Mouse (Mus musculus): ENCODE measurements at regions not wholly inside any gene's neighbourhood (a gene's known extent, or its start where the extent isn't known, plus 50 kb on each side); places are given as distances from the start of the nearest gene placed in this dataset.

DNA sequence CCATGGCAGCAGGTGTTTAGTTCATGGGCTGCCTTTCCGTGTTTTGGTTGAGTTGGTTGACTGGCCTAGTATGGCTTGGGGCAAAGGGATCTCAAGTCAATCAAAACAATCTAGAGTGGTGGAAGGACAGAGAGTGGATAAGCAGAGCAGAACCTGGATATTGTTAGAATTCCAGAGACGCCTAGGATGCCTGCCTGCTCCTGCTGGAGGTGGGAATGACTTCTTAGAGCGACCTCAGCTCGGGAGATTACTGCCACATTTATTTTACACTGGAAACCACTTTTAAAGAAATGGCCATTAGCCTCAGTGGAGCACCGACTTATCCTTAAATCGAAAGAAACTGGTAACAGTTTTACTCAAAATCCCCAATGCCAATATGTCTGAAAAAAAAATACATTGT, 83.1 kb downstream of the Rnd3 start:
- in situ Hi-C loops (cut with MboI; ENCODE audit: low sequenced_read_pairs in 2 of 2, unreplicated experiment in 2 of 2) = no loop called here
- H3K27ac ChIP-seq (ENCODE audit: insufficient read depth, low read depth, low read length, poor library complexity, severe bottlenecking) = no peak overlapping the region
- H3K4me3 ChIP-seq (ENCODE audit: insufficient read depth in 1 of 2, low read depth in 1 of 2, low read length in 2 of 2, poor library complexity in 1 of 2, severe bottlenecking in 1 of 2) = no peak overlapping the region
- TF ChIP-seq ZC3H11A (IDR thresholded peaks at IDR 0.05; ENCODE audit: borderline replicate concordance, low read depth, low read length) (no peak), CHD2 (IDR thresholded peaks at IDR 0.05; ENCODE audit: low read depth, low read length) (no peak), HCFC1 (IDR thresholded peaks at IDR 0.05; ENCODE audit: borderline replicate concordance, insufficient read depth, low read length) (no peak), MAFK (IDR thresholded peaks at IDR 0.05; ENCODE audit: insufficient read depth, low read depth, low read length) (no peak), ZNF384 (IDR thresholded peaks at IDR 0.05; ENCODE audit: low read depth, low read length) (no peak)
- no peaks in the 10 kb centered on the region for H3K9me3 ChIP-seq (ENCODE audit: control insufficient read depth, insufficient read depth, low read depth, low read length)
- H3K9ac ChIP-seq (ENCODE audit: insufficient read depth, low read depth, low read length, poor library complexity, severe bottlenecking) = no peak overlapping the region
- H3K4me1 ChIP-seq (ENCODE audit: control insufficient read depth in 2 of 2, insufficient read depth in 2 of 2, low read length in 2 of 2, poor library complexity in 1 of 2) = 0 out of 4 replicates have a peak, but pooled peaks cover 0 to 1% of the 10 kb centered on the region in 2 experiments
- no peaks in the 10 kb centered on the region for H3K36me3 ChIP-seq (ENCODE audit: control insufficient read depth, insufficient read depth, low read length, poor library complexity, severe bottlenecking)
- DNase-seq (ENCODE audit: low read depth, low spot score) = no peak

DNA sequence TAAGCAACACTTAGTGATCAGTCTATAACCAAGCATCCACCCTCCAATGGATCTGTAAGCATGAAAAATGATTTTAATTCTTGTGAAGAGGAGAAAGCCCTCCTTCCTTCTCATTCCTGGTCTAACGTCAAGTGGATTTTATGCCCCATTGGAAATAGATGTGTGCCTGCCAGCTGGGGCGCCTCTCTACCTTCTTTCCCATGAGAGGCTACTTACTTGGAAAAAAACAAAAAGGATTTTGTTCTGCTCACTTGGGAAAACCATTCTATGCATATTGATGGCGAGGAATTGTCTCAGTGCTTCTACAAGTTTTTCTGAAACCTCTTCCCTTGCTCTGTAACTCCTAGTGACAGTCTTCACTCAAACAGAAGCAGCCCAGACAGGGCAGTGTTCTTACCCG, 84.1 kb downstream of the Rnd3 start:
- no peak for TF ChIP-seq CHD2 (IDR thresholded peaks at IDR 0.05; ENCODE audit: low read depth, low read length)
- TF ChIP-seq ZNF384 (IDR thresholded peaks at IDR 0.05; ENCODE audit: low read depth, low read length) = no peak
- no peak for TF ChIP-seq HCFC1 (IDR thresholded peaks at IDR 0.05; ENCODE audit: borderline replicate concordance, insufficient read depth, low read length)
- no peak for TF ChIP-seq ZC3H11A (IDR thresholded peaks at IDR 0.05; ENCODE audit: borderline replicate concordance, low read depth, low read length)
- TF ChIP-seq MAFK (IDR thresholded peaks at IDR 0.05; ENCODE audit: insufficient read depth, low read depth, low read length) = no peak
- no peak overlapping the region for H3K27ac ChIP-seq (ENCODE audit: insufficient read depth, low read depth, low read length, poor library complexity, severe bottlenecking)
- in situ Hi-C loops (cut with MboI; ENCODE audit: low sequenced_read_pairs in 2 of 2, unreplicated experiment in 2 of 2) = no loop called here

GRCm38 (mm10) chr2:51062049-51062448, 86.9 kb downstream of the Rnd3 start:
- no peaks in the 10 kb centered on the region for H3K9me3 ChIP-seq (ENCODE audit: control insufficient read depth, insufficient read depth, low read depth, low read length)
- H3K4me1 ChIP-seq (ENCODE audit: control insufficient read depth in 2 of 2, insufficient read depth in 2 of 2, low read length in 2 of 2, poor library complexity in 1 of 2) = 0 out of 4 replicates have a peak, but pooled peaks cover 0 to 1% of the 10 kb centered on the region in 2 experiments
- H3K27ac ChIP-seq (ENCODE audit: insufficient read depth, low read depth, low read length, poor library complexity, severe bottlenecking) = no peak overlapping the region

More for the DNA sequence above, 84.1 kb downstream of the Rnd3 start:
- no peak for DNase-seq (ENCODE audit: low read depth, low spot score)
- no peaks in the 10 kb centered on the region for H3K9me3 ChIP-seq (ENCODE audit: control insufficient read depth, insufficient read depth, low read depth, low read length)
- no peak overlapping the region for H3K9ac ChIP-seq (ENCODE audit: insufficient read depth, low read depth, low read length, poor library complexity, severe bottlenecking)
- no peak overlapping the region for H3K4me3 ChIP-seq (ENCODE audit: insufficient read depth in 1 of 2, low read depth in 1 of 2, low read length in 2 of 2, poor library complexity in 1 of 2, severe bottlenecking in 1 of 2)
- H3K36me3 ChIP-seq (ENCODE audit: control insufficient read depth, insufficient read depth, low read length, poor library complexity, severe bottlenecking) = no peaks in the 10 kb centered on the region
- 0 out of 4 replicates have a peak, but pooled peaks cover 0 to 1% of the 10 kb centered on the region in 2 experiments for H3K4me1 ChIP-seq (ENCODE audit: control insufficient read depth in 2 of 2, insufficient read depth in 2 of 2, low read length in 2 of 2, poor library complexity in 1 of 2)

DNA sequence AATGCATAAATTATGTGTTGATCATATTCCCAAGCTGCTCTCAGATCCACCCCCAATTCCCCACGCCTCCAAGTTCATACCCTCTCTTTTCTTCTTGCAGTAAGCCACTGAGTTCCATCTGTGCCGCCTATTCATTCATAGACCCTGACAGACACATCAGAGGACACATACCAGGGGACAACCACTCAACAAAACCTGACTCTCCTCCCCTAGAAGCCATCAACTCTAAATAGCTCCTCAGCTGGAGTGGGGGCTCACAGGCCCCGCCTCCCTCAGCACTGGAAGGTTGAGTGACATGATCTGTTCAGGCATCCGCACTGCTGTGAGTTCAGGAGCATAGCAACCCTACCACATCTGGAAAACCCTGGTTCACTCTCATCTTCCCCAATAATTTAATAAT, 90.8 kb downstream of the Rnd3 start:
- Histone ChIP-seq H3K4me3 (ENCODE audit: insufficient read depth in 1 of 2, low read depth in 1 of 2, low read length in 2 of 2, poor library complexity in 1 of 2, severe bottlenecking in 1 of 2) (no peak overlapping the region), H3K27ac (ENCODE audit: insufficient read depth, low read depth, low read length, poor library complexity, severe bottlenecking) (no peak overlapping the region), H3K4me1 (ENCODE audit: control insufficient read depth in 2 of 2, insufficient read depth in 2 of 2, low read length in 2 of 2, poor library complexity in 1 of 2) (no peaks in the 10 kb centered on the region), H3K9me3 (ENCODE audit: control insufficient read depth, insufficient read depth, low read depth, low read length) (no peaks in the 10 kb centered on the region), H3K9ac (ENCODE audit: insufficient read depth, low read depth, low read length, poor library complexity, severe bottlenecking) (no peak overlapping the region), H3K36me3 (ENCODE audit: control insufficient read depth, insufficient read depth, low read length, poor library complexity, severe bottlenecking) (no peaks in the 10 kb centered on the region)
- TF ChIP-seq ZC3H11A (IDR thresholded peaks at IDR 0.05; ENCODE audit: borderline replicate concordance, low read depth, low read length) = no peak
- no peak for TF ChIP-seq HCFC1 (IDR thresholded peaks at IDR 0.05; ENCODE audit: borderline replicate concordance, insufficient read depth, low read length)
- TF ChIP-seq CHD2 (IDR thresholded peaks at IDR 0.05; ENCODE audit: low read depth, low read length) = no peak
- TF ChIP-seq ZNF384 (IDR thresholded peaks at IDR 0.05; ENCODE audit: low read depth, low read length) = no peak
- TF ChIP-seq MAFK (IDR thresholded peaks at IDR 0.05; ENCODE audit: insufficient read depth, low read depth, low read length) = no peak
- DNase-seq (ENCODE audit: low read depth, low spot score) = no peak
- in situ Hi-C loops (cut with MboI; ENCODE audit: low sequenced_read_pairs in 2 of 2, unreplicated experiment in 2 of 2) = no loop called here

More at GRCm38 (mm10) chr2:51062049-51062448, 86.9 kb downstream of the Rnd3 start:
- TF ChIP-seq ZC3H11A (IDR thresholded peaks at IDR 0.05; ENCODE audit: borderline replicate concordance, low read depth, low read length) = no peak
- TF ChIP-seq ZNF384 (IDR thresholded peaks at IDR 0.05; ENCODE audit: low read depth, low read length) = no peak
- no peak for TF ChIP-seq HCFC1 (IDR thresholded peaks at IDR 0.05; ENCODE audit: borderline replicate concordance, insufficient read depth, low read length)
- no peak for TF ChIP-seq MAFK (IDR thresholded peaks at IDR 0.05; ENCODE audit: insufficient read depth, low read depth, low read length)
- no peak for TF ChIP-seq CHD2 (IDR thresholded peaks at IDR 0.05; ENCODE audit: low read depth, low read length)
- no peak for DNase-seq (ENCODE audit: low read depth, low spot score)
- no peak overlapping the region for H3K4me3 ChIP-seq (ENCODE audit: insufficient read depth in 1 of 2, low read depth in 1 of 2, low read length in 2 of 2, poor library complexity in 1 of 2, severe bottlenecking in 1 of 2)
- in situ Hi-C loops (cut with MboI; ENCODE audit: low sequenced_read_pairs in 2 of 2, unreplicated experiment in 2 of 2) = no loop called here
- H3K36me3 ChIP-seq (ENCODE audit: control insufficient read depth, insufficient read depth, low read length, poor library complexity, severe bottlenecking) = no peaks in the 10 kb centered on the region
- no peak overlapping the region for H3K9ac ChIP-seq (ENCODE audit: insufficient read depth, low read depth, low read length, poor library complexity, severe bottlenecking)
